ENCODE assay signal across 8 mouse cellular contexts in genomic region chr9:96259017-96259512, GRCm38 (mm10).
DNase-seq lines count a peak whose midpoint lies in the region; ATAC-seq lines count a peak whose summit lies in the region.

No protein-coding gene starts in this region.

- H3K27me3 ChIP-seq in hindbrain, embryonic 15.5 days: no peaks in the 10 kb centered on the region
- H3K27me3 ChIP-seq in liver, embryonic 12.5 days (replicated peaks): no peaks in the 10 kb centered on the region

- DNase-seq in left cerebral cortex, adult 18-20 months (ENCODE audit: low spot score in 2 of 2): peak; percentile 18 to 19
- no peak for DNase-seq in left cerebral cortex, postnatal 4 days
- peak; percentile 75 for DNase-seq in NIH3T3 (ENCODE audit: low read depth)
- peak; percentile 51 for DNase-seq in neural tube, embryonic 10.5 days (ENCODE audit: extremely low spot score, low spot score)
- no peak for DNase-seq in gastrocnemius, postnatal 10 days

- peak overlapping the region; percentile 53; the same call in 1 of the 2 replicates for H3K27ac ChIP-seq in hindbrain, embryonic 15.5 days (replicated peaks)
- H3K27ac ChIP-seq in liver, embryonic 12.5 days: peak overlapping the region; percentile 97

- ATAC-seq in erythroid progenitor cell, adult 5-6 weeks (replicated peaks; ENCODE audit: low FRiP score, poor library complexity, severe bottlenecking): peak; percentile 43
- peak; percentile 86; the same call in 1 of the 2 replicates for ATAC-seq in hindbrain, embryonic 15.5 days (ENCODE audit: low FRiP score, low read depth)
- no peak for ATAC-seq in liver, embryonic 12.5 days

- peaks cover 5% of the 10 kb centered on the region; the same call in 1 of the 2 replicates for H3K4me1 ChIP-seq in hindbrain, embryonic 15.5 days (replicated peaks)
- peaks cover 54% of the 10 kb centered on the region for H3K4me1 ChIP-seq in liver, embryonic 12.5 days

- WGBS in hindbrain, embryonic 15.5 days: 2% methylated on average over 5 of the region's 5 CpGs
- WGBS in liver, embryonic 12.5 days (ENCODE audit: insufficient replicate concordance): 4% methylated on average over 5 of the region's 5 CpGs

- no peaks in the 10 kb centered on the region for H3K9me3 ChIP-seq in hindbrain, embryonic 15.5 days
- no peaks in the 10 kb centered on the region for H3K9me3 ChIP-seq in liver, embryonic 12.5 days (replicated peaks)

- H3K36me3 ChIP-seq in hindbrain, embryonic 15.5 days: no peaks in the 10 kb centered on the region
- peaks cover 9% of the 10 kb centered on the region for H3K36me3 ChIP-seq in liver, embryonic 12.5 days

- peak overlapping the region; percentile 39; the same call in 1 of the 2 replicates for H3K9ac ChIP-seq in hindbrain, embryonic 15.5 days
- H3K9ac ChIP-seq in liver, embryonic 12.5 days: peak overlapping the region; percentile 83

- H3K4me2 ChIP-seq in hindbrain, embryonic 15.5 days: peak overlapping the region; percentile 81
- H3K4me2 ChIP-seq in liver, embryonic 12.5 days: peak overlapping the region; percentile 54

- peak overlapping the region; percentile 55 for H3K4me3 ChIP-seq in hindbrain, embryonic 15.5 days
- H3K4me3 ChIP-seq in liver, embryonic 12.5 days: peak overlapping the region; percentile 71

- intact Hi-C loops in left cerebral cortex, postnatal 4 days (cut with DNase I): no loop called here

Comparison
In these comparisons a context has a peak if more than half of its experiments do, and no peak if none do; other contexts are left out.
1. DNase-seq: peak in left cerebral cortex, adult 18-20 months (2 of 2), NIH3T3 (single experiment) and neural tube, embryonic 10.5 days (single experiment); none in left cerebral cortex, postnatal 4 days (single experiment) and gastrocnemius, postnatal 10 days (single experiment).